In the genomic region with DNA sequence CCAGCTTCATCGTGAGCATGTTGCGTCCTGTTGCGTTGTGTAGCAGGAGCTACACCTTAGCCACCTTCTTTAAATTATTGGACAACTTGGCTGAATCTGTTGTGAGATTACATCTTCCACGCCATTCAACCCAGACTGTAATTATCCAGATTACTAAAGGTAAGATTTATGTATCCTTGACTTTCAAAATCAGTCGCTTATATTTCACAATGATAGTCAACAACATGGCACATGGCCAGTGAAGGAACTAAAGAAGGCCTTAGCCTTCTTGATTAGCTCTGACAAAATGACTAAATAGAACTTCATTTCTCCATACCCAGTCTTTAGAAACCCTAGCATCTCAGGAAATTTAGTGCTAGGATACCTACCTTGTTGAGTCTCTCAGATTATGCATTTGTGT, we compare ENCODE assay signal across 36 mouse cellular contexts. TPM values are rescaled to one million over a fixed set of nuclear protein-coding genes. Genes with fewer than 3 reads are reported as not detected.
"Had no signal": no experiment of that assay in that cellular context is flagged by ENCODE, and none has a peak within 500 bp of the region (broad histone marks: within the 10 kb centered on the region; RNA-seq: fewer than 3 reads in every experiment).

No protein-coding gene starts in this region.

- H3K4me2 ChIP-seq: heart, embryonic 12.5 days; hindbrain, embryonic 12.5 days; hindbrain, embryonic 14.5 days; intestine, embryonic 15.5 days; limb, embryonic 13.5 days; limb, embryonic 15.5 days; liver, embryonic 12.5 days had no signal

- DNase-seq: gastrocnemius, postnatal 14 days; gastrocnemius, postnatal 36 days; heart, adult 18-20 months; heart, postnatal 10 days; heart, postnatal 4 days; kidney, adult 18-20 months; kidney, adult 8-10 months; kidney, postnatal 10 days; kidney, postnatal 25 days; kidney, postnatal 4 days; layer of hippocampus, adult 9-11 months; layer of hippocampus, postnatal 36 days; left cerebral cortex, postnatal 4 days had no signal

- H3K4me1 ChIP-seq: heart, embryonic 10.5 days; heart, embryonic 12.5 days; hindbrain, embryonic 10.5 days; hindbrain, embryonic 12.5 days; intestine, embryonic 15.5 days; limb, embryonic 13.5 days; limb, embryonic 15.5 days; liver, embryonic 12.5 days had no signal

- H3K9ac ChIP-seq: heart, embryonic 12.5 days; hindbrain, embryonic 12.5 days; hindbrain, embryonic 14.5 days; intestine, embryonic 15.5 days; limb, embryonic 13.5 days; limb, embryonic 15.5 days; liver, embryonic 12.5 days; liver, embryonic 14.5 days had no signal

- ATAC-seq: hindbrain, embryonic 16.5 days; inflammation-experienced regulatory T-cells, adult 6 months; intestine, embryonic 15.5 days; intestine, postnatal 0 days; liver, embryonic 12.5 days had no signal

- H3K27ac ChIP-seq: heart, embryonic 10.5 days; hindbrain, embryonic 10.5 days; hindbrain, embryonic 12.5 days; hindbrain, embryonic 14.5 days; intestine, embryonic 15.5 days; layer of hippocampus, adult 2 months; limb, embryonic 13.5 days; limb, embryonic 15.5 days; liver, embryonic 12.5 days; liver, embryonic 14.5 days had no signal

- H3K4me3 ChIP-seq: heart, embryonic 10.5 days; heart, embryonic 12.5 days; hindbrain, embryonic 10.5 days; hindbrain, embryonic 12.5 days; intestine, embryonic 15.5 days; layer of hippocampus, adult 2 months; limb, embryonic 13.5 days; limb, embryonic 15.5 days; liver, embryonic 12.5 days had no signal

- H3K27me3 ChIP-seq: heart, embryonic 12.5 days; hindbrain, embryonic 12.5 days; intestine, embryonic 15.5 days; limb, embryonic 13.5 days; limb, embryonic 15.5 days; liver, embryonic 12.5 days had no signal

- H3K9me3 ChIP-seq: heart, embryonic 10.5 days; heart, embryonic 12.5 days; intestine, embryonic 15.5 days; limb, embryonic 15.5 days had no signal

RNA-seq across cellular contexts. Expression of gene Gm17349, which starts 27.9 kb away (rescaled TPM):
- total RNA-seq: gastrocnemius, adult 18-20 months; granulocyte monocyte progenitor cell, adult 5-6 weeks; left cerebral cortex, postnatal 4 days; liver, adult 2 months had no signal
- polyA plus RNA-seq: heart, embryonic 10.5 days; heart, embryonic 12.5 days; heart, embryonic 14.5 days; heart, embryonic 16.5 days; hindbrain, embryonic 10.5 days; hindbrain, embryonic 12.5 days; hindbrain, embryonic 14.5 days; hindbrain, embryonic 16.5 days; inflammation-experienced regulatory T-cells, adult 6 months; intestine, embryonic 15.5 days; kidney, embryonic 14.5 days; kidney, embryonic 16.5 days; limb, embryonic 11.5 days; limb, embryonic 13.5 days; limb, embryonic 15.5 days; liver, embryonic 12.5 days; liver, embryonic 14.5 days; liver, embryonic 16.5 days had no signal
